Mouse (Mus musculus) embryonic fibroblast, embryonic 13.5 days (primary cell): Measurements from ENCODE around the gene Limk1.

Source experiments
- CTCF ChIP-seq: IDR thresholded peaks from 2 replicates; pipeline ENCODE4 v1.5.1; 2011; ENCODE audit warnings: mild to moderate bottlenecking, control low read depth, low read length, moderate library complexity, borderline replicate concordance; ENCODE audit not compliant: insufficient read depth
- POLR2A ChIP-seq: IDR thresholded peaks from 2 replicates; pipeline ENCODE4 v1.6.1; 2011; ENCODE audit warnings: low read depth, mild to moderate bottlenecking, control low read depth, low read length, moderate library complexity

GRCm38 (mm10) chr5:134680238-134680637 is 8.2 kb downstream of the Limk1 start:
- TF ChIP-seq CTCF: no peak
- no peak; the same call in 1 of the 2 replicates for TF ChIP-seq POLR2A
